Mouse (Mus musculus): ENCODE measurements around the gene Cfap126.
"Not testable (repeated sequence)": the region's sequence is repeated elsewhere in the genome, so short reads cannot be mapped to it uniquely, and the experiment has no call there.

GRCm38 (mm10) chr1:171076176-171076575, 37.5 kb upstream of the Cfap126 start:
- TF ChIP-seq CTCF (IDR thresholded peaks at IDR 0.05; ENCODE audit: insufficient read depth, low read length); POLR2A (IDR thresholded peaks at IDR 0.05; ENCODE audit: borderline replicate concordance, extremely low read depth, low read depth, low read length): not testable (repeated sequence)
